Mouse (Mus musculus) C2C12 (cell line): ENCODE results near the gene Ces2a. TPM values are rescaled to one million over a fixed set of nuclear protein-coding genes. Genes with fewer than 3 reads are reported as not detected.

Experiments
- H3K27me3 ChIP-seq: one replicate; pipeline ENCODE4 v1.6.1; 2011; ENCODE audit not compliant: control insufficient read depth, insufficient read depth, insufficient read length
- H3K36me3 ChIP-seq: one replicate; pipeline ENCODE4 v1.6.1; 2011; ENCODE audit not compliant: control insufficient read depth, insufficient read depth
- H3K4me3 ChIP-seq: one replicate; pipeline ENCODE4 v1.5.1; 2011; ENCODE audit warnings: mild to moderate bottlenecking, control low read depth; ENCODE audit not compliant: poor library complexity, insufficient read depth, severe bottlenecking
- H3K79me2 ChIP-seq: one replicate; pipeline ENCODE4 v1.6.1; 2011; ENCODE audit not compliant: control insufficient read depth, insufficient read depth
- H3K79me3 ChIP-seq: one replicate; pipeline ENCODE4 v1.6.1; 2011; ENCODE audit warnings: low read depth, control low read depth
- H3ac ChIP-seq: one replicate; pipeline ENCODE3; 2011; ENCODE audit warnings: low read depth; ENCODE audit not compliant: control insufficient read depth, insufficient read length
- CEBPB ChIP-seq: IDR thresholded peaks from one replicate; pipeline ENCODE4 v1.6.1; 2011; ENCODE audit warnings: low read depth, mild to moderate bottlenecking, control low read depth, moderate library complexity
- CTCF ChIP-seq: IDR thresholded peaks from one replicate; pipeline ENCODE4 v1.5.1; 2011; ENCODE audit not compliant: control insufficient read depth, insufficient read depth, insufficient read length
- FOSL1 ChIP-seq: IDR thresholded peaks from one replicate; pipeline ENCODE4 v1.8.0; 2011; ENCODE audit warnings: mild to moderate bottlenecking, low read length; ENCODE audit not compliant: poor library complexity, insufficient read depth, severe bottlenecking
- MAX ChIP-seq: IDR thresholded peaks from one replicate; pipeline ENCODE4 v1.6.1; 2011; ENCODE audit warnings: mild to moderate bottlenecking, control low read depth
- MYOD1 ChIP-seq: IDR thresholded peaks from one replicate; pipeline ENCODE4 v1.6.1; 2011; ENCODE audit warnings: low read depth; ENCODE audit not compliant: control insufficient read depth, insufficient read length
- MYOG ChIP-seq: IDR thresholded peaks from one replicate; pipeline ENCODE4 v1.6.1; 2011; ENCODE audit not compliant: control insufficient read depth, insufficient read length; ENCODE audit errors: extremely low read depth
- USF1 ChIP-seq: IDR thresholded peaks from one replicate; pipeline ENCODE4 v1.6.1; 2011; ENCODE audit warnings: low read depth, mild to moderate bottlenecking, control low read depth, moderate library complexity
- long read RNA-seq, 2 experiments: library from polyadenylated mRNA; unstranded; transcript quantifications; one replicate each; pipeline ENCODE4 v2.0.0; 2019 to 2020
- polyA plus RNA-seq: library from polyadenylated mRNA; unstranded; fragments of >200 nt; fragmentation: generic; extraction: Trizol; gene quantifications from one replicate; pipeline ENCODE4 v1.2.1, GENCODE M21; 2012; ENCODE audit warnings: missing spikeins

Ces2a gene
- polyA plus RNA-seq = not detected
- long read RNA-seq, experiment 1 = 0 reads
- long read RNA-seq, experiment 2 = 0 reads

DNA sequence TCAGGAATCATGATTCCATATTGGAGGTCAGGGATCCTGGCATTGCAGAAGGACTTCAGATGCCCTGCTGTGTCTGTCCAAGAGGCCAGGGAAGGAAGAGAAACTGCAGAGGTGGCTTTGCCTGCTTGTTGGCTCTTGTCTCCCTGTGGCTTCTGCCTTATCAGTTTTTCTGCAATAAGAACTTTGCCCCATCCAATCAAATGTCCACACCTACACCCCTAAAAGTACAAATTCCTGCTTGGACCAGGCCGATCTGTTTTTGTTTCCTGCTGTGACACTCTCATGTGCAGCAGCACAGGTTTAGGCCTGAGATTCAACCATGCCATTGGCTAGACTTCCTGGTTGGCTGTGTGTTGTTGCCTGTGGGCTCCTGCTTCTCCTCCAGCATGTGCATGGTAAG lies at the start of gene Ces2a:
Ces2a (plus strand) TSS at position 251 of the 400 bp plus-strand sequence.
- no peaks in the 10 kb centered on the region for H3K36me3 ChIP-seq
- TF ChIP-seq MAX = no peak
- no peak for TF ChIP-seq CTCF
- TF ChIP-seq MYOD1 = no peak
- TF ChIP-seq FOSL1 = no peak
- no peak for TF ChIP-seq MYOG
- H3ac ChIP-seq = no peak within 1 kb of the TSS
- no peaks in the 10 kb centered on the region for H3K79me2 ChIP-seq
- H3K4me3 ChIP-seq = no peak within 1 kb of the TSS
- no peaks in the 10 kb centered on the region for H3K79me3 ChIP-seq
- no peaks in the 10 kb centered on the region for H3K27me3 ChIP-seq

DNA sequence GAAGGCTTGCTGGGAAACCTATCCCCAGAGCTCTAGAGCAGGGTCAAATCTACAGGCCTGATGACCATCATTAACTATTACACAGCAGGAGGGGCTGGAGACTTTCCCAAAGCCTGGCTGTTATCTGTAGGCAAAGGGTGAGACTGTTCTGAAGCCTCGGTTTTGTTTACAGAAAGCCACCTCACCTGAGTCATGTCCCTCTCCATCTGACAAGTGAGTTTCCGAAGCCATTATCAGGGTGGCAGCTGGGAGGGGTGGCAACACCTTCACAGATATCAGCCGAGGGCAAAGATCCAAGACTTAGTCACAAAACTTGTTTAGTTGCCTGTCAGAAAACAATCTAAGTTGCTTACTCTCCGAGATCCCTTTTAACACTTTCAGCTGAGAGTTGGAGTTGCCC lies 45.4 kb upstream of the Ces2a start:
- Histone ChIP-seq H3K36me3 (no peaks in the 10 kb centered on the region), H3K4me3 (no peak overlapping the region), H3ac (no peak overlapping the region), H3K79me3 (no peaks in the 10 kb centered on the region), H3K27me3 (no peaks in the 10 kb centered on the region), H3K79me2 (no peaks in the 10 kb centered on the region)
- TF ChIP-seq CEBPB (no peak), USF1 (no peak), MAX (no peak)

DNA sequence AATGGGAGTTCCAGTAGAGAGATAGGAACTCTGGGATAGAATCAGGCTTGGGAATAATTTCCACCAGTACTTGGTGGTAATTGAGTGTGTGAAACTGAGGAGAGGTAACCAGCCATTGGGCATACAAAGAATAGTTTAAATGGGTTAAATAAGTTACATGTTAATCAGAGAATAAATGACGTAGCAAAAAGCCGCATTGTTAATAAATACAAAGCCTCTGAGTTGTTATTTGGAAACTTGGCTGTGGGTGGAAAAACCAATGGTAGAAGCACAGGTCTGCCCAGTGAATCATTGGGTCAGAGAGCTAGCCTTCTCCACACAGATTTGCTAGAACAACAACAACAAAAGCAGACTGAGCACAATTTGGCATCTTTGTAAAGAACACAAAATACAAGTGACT lies 35.2 kb upstream of the Ces2a start:
- Histone ChIP-seq H3K79me3 (no peaks in the 10 kb centered on the region), H3K4me3 (no peak overlapping the region), H3ac (no peak overlapping the region), H3K27me3 (no peaks in the 10 kb centered on the region), H3K36me3 (no peaks in the 10 kb centered on the region), H3K79me2 (no peaks in the 10 kb centered on the region)
- TF ChIP-seq MYOD1 (no peak), MYOG (no peak), MAX (no peak), CEBPB (no peak), USF1 (no peak), CTCF (no peak), FOSL1 (no peak)

DNA sequence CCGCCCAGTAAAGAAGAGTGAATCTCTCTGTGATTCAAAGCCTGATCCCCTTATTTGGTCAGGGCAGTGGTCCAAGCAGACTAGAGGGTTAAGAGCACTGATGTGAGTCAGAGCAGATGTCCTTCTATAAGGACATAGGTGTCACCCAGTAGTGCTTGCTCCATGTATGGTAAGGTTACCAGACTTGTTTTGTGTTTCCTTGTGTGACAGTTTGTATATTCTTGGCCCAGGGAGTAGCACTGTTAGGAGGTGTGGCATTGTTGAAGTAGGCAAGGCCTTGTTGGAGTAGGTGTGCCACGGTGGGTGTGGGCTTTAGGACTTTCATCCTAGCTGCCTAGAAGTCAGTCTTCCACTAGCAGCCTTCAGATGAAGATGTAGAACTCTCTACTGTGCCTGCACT lies 31.9 kb upstream of the Ces2a start:
- Histone ChIP-seq H3K79me3 (no peaks in the 10 kb centered on the region), H3ac (no peak overlapping the region), H3K4me3 (no peak overlapping the region), H3K79me2 (no peaks in the 10 kb centered on the region), H3K27me3 (no peaks in the 10 kb centered on the region), H3K36me3 (no peaks in the 10 kb centered on the region)
- TF ChIP-seq MAX = no peak
- no peak for TF ChIP-seq CEBPB
- no peak for TF ChIP-seq USF1
- no peak for TF ChIP-seq MYOD1
- no peak for TF ChIP-seq MYOG
- TF ChIP-seq CTCF = no peak
- TF ChIP-seq FOSL1 = no peak

DNA sequence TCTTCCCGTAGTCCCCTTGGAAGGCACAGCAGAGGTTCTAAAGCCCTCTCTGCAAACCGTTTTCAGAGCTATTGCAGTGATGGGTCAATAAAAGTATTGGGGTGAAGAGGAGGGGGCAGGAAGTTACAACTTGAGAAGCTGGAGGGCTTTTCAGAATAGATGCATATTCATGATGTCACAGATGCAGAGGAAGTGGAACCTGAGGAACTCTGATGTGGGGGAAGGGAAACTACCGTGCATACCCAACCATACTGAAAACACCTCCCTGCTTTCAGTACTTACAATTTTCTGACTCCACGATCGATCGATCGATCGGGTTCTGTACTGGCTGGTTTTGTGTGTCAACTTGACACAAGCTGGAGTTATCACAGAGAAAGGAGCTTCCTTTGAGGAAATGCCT lies 12.6 kb upstream of the Ces2a start:
- Histone ChIP-seq H3K79me2 (no peaks in the 10 kb centered on the region), H3K79me3 (no peaks in the 10 kb centered on the region), H3K4me3 (no peak overlapping the region), H3K36me3 (no peaks in the 10 kb centered on the region), H3ac (no peak overlapping the region), H3K27me3 (no peaks in the 10 kb centered on the region)
- TF ChIP-seq MYOD1 (no peak), FOSL1 (no peak), CTCF (no peak), CEBPB (no peak)

DNA sequence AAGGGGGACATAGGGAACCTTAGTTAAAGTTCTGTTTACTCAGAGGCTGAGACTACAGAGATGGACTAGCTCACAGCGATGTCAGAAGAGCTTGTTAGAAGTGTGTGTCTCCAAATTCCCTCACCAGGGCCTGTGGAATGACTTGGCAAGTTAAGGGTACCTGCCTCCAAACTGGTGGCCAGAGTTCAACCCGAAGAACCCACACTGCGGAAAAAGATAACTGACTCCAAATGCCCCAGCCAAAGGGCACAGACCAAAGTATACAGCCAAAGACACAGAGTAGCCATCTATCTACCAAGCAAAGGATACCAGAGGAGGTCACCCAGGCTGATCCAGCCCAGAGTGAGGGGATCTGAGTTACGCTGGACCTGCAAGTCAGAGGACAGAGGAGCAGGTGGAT lies 2.4 kb upstream of the Ces2a start:
- no peaks in the 10 kb centered on the region for H3K27me3 ChIP-seq
- H3K79me2 ChIP-seq = no peaks in the 10 kb centered on the region
- H3K4me3 ChIP-seq = no peak overlapping the region
- no peak overlapping the region for H3ac ChIP-seq
- H3K79me3 ChIP-seq = no peaks in the 10 kb centered on the region
- H3K36me3 ChIP-seq = no peaks in the 10 kb centered on the region
- no peak for TF ChIP-seq MYOG
- TF ChIP-seq MAX = no peak
- no peak for TF ChIP-seq CTCF
- TF ChIP-seq MYOD1 = no peak
- no peak for TF ChIP-seq CEBPB
